Mouse (Mus musculus) midbrain, embryonic 10.5 days (tissue): ENCODE measurements around the gene Ptprc. TPM values are rescaled to one million over a fixed set of nuclear protein-coding genes. Genes with fewer than 3 reads are reported as not detected.

Experiments used
- DNase-seq: peaks from one replicate; pipeline ENCODE4 v3.0.0-alpha.2; 2017; ENCODE audit warnings: low spot score
- H3K27ac ChIP-seq: fragments of 300-500 bp; sonication (generic); replicated peaks from 2 replicates; pipeline ENCODE4 v1.5.1; 2016; ENCODE audit warnings: mild to moderate bottlenecking
- H3K27me3 ChIP-seq: fragments of 300-500 bp; sonication (generic); 2 replicates; pipeline ENCODE4 v1.6.1; 2016; ENCODE audit warnings: low read depth, mild to moderate bottlenecking; ENCODE audit not compliant: poor library complexity, severe bottlenecking
- H3K36me3 ChIP-seq: fragments of 300-500 bp; sonication (generic); 2 replicates; pipeline ENCODE4 v1.6.1; 2016; ENCODE audit warnings: mild to moderate bottlenecking, moderate library complexity
- H3K4me1 ChIP-seq: fragments of 300-500 bp; sonication (generic); 2 replicates; pipeline ENCODE4 v1.6.1; 2016
- H3K4me3 ChIP-seq: fragments of 300-500 bp; sonication (generic); 2 replicates; pipeline ENCODE4 v1.5.1; 2016; ENCODE audit warnings: mild to moderate bottlenecking, moderate library complexity
- H3K9me3 ChIP-seq: fragments of 300-500 bp; sonication (generic); replicated peaks from 2 replicates; pipeline ENCODE4 v1.6.1; 2016; ENCODE audit warnings: mild to moderate bottlenecking
- WGBS: fragments of 180-500 bp; shearing (Covaris S2); methylation state at CpG from one replicate; pipeline ENCODE4 v1.1.7; 2016; 5-methylcytosine and 5-hydroxymethylcytosine counted together
- polyA plus RNA-seq: library from polyadenylated mRNA; unstranded; fragments of >200 nt; fragmentation: Nextera tagmentation; extraction: Ambion mirVana; gene quantifications from 2 replicates; pipeline ENCODE4 v1.2.1, GENCODE M21; 2016

Ptprc gene
- polyA plus RNA-seq, 1 experiment from 2014 or later = 1.5 TPM

- Histone ChIP-seq H3K9me3 (no peaks in the 10 kb centered on the region), H3K36me3 (no peaks in the 10 kb centered on the region), H3K4me1 (peaks cover 22% of the 10 kb centered on the region), H3K4me3 (no peak overlapping the region), H3K27ac (no peak overlapping the region), H3K27me3 (0 out of 2 replicates have a peak, but pooled peaks cover 14% of the 10 kb centered on the region)
- WGBS = 67% methylated on average over 11 of the region's 11 CpGs
- DNase-seq = no peak
Measured at GRCm38 (mm10) chr1:138021962-138022917, 153.3 kb downstream of the Ptprc start.

Other genes with a start within 250 kb of the Ptprc start
- gene Atp6v1g3, start 98.0 kb upstream of the Ptprc start, polyA plus RNA-seq = not detected in 2 replicates